Mouse (Mus musculus) gastrocnemius, adult 2 months (tissue): Measurements from ENCODE around the gene Fzd9. TPM values are rescaled to one million over a fixed set of nuclear protein-coding genes. Genes with fewer than 3 reads are reported as not detected.

Experiments used
- DNase-seq: peaks from one replicate; pipeline ENCODE4 v3.0.0; 2022
- H3K27ac ChIP-seq: fragments of 200-600 bp; 2 replicates; pipeline ENCODE4 v1.8.1; 2022; ENCODE audit warnings: mild to moderate bottlenecking
- H3K4me3 ChIP-seq: fragments of 200-600 bp; 2 replicates; pipeline ENCODE4 v1.8.1; 2022; ENCODE audit warnings: mild to moderate bottlenecking, moderate library complexity
- CTCF ChIP-seq: fragments of 200-600 bp; IDR thresholded peaks from 2 replicates; pipeline ENCODE4 v1.8.1; 2022; ENCODE audit warnings: antibody characterized with exemption, mild to moderate bottlenecking, moderate library complexity
- intact Hi-C: fragments of 180-260 bp; cut with DNase I; formaldehyde crosslinking; loops from one replicate; pipeline ENCODE4 v1.15.1; 2025
- microRNA-seq: library from miRNA; unstranded; fragments of <30 nt; microRNA quantifications from one replicate; pipeline ENCODE4 v1.2.0, GENCODE M21; 2021
- total RNA-seq, 2 experiments: library from RNA; stranded (reverse); gene quantifications; 2 replicates each; pipeline ENCODE4 v1.2.3; 2021

Fzd9 gene
- total RNA-seq, 2 experiments from 2014 or later: 23.1 to 52.1 TPM

GRCm38 (mm10) chr5:135202763-135203162 is 48.3 kb downstream of the Fzd9 start:
- Histone ChIP-seq H3K4me3 (no peak overlapping the region), H3K27ac (peak overlapping the region; percentile 67)
- intact Hi-C loops: no loop called here
- DNase-seq: peak; percentile 44
- no peak for TF ChIP-seq CTCF

Small RNAs within 50 kb of the gene (microRNA-seq; reads per million reads assigned to microRNA genes)
- gene Gm25315: not detected

Other genes with a start within 250 kb of the Fzd9 start
- 10 to 100 TPM; 45.5 to 56.8 TPM for gene Abhd11, start 242.1 kb downstream of the Fzd9 start, total RNA-seq
- 1 to 10 TPM in 1 of 2 experiments, under 1 TPM in 1; 0.64 to 1.3 TPM for gene Stx1a, start 227.7 kb downstream of the Fzd9 start, total RNA-seq
- gene Dnajc30, start 187.0 kb downstream of the Fzd9 start, total RNA-seq: 10 to 100 TPM; 25.0 to 30.2 TPM
- 10 to 100 TPM; 25.8 to 26.2 TPM for gene Bud23, start 186.3 kb downstream of the Fzd9 start, total RNA-seq
- under 1 TPM; 0.33 TPM for gene Vps37d, start 173.0 kb downstream of the Fzd9 start, total RNA-seq
- 100 to 1,000 TPM in 1 of 2 experiments, 10 to 100 TPM in 1; 64.8 to 100 TPM for gene Mlxipl, start 161.3 kb downstream of the Fzd9 start, total RNA-seq
- 1 to 10 TPM; 8.8 to 9.1 TPM for gene Tbl2, start 101.6 kb downstream of the Fzd9 start, total RNA-seq
- 10 to 100 TPM; 28.3 to 28.6 TPM for gene Bcl7b, start 82.9 kb downstream of the Fzd9 start, total RNA-seq
- 10 to 100 TPM; 32.7 to 36.8 TPM for gene Baz1b, start 64.0 kb downstream of the Fzd9 start, total RNA-seq
- gene Fkbp6, start 98.8 kb upstream of the Fzd9 start, total RNA-seq: not detected
- not detected for gene Trim50, start 102.1 kb upstream of the Fzd9 start, total RNA-seq
- 1 to 10 TPM; 7.8 to 9.2 TPM for gene Nsun5, start 118.7 kb upstream of the Fzd9 start, total RNA-seq
- gene Pom121, start 143.3 kb upstream of the Fzd9 start, total RNA-seq: 10 to 100 TPM; 11.0 to 12.3 TPM